Mouse (Mus musculus): ENCODE results near the gene Gca. TPM values are rescaled to one million over a fixed set of nuclear protein-coding genes. Genes with fewer than 3 reads are reported as not detected.

Gene Gca
- polyA plus RNA-seq (2015; fragmentation: Nextera tagmentation; extraction: Ambion mirVana): 18.0 and 21.1 TPM in 2 replicates

DNA sequence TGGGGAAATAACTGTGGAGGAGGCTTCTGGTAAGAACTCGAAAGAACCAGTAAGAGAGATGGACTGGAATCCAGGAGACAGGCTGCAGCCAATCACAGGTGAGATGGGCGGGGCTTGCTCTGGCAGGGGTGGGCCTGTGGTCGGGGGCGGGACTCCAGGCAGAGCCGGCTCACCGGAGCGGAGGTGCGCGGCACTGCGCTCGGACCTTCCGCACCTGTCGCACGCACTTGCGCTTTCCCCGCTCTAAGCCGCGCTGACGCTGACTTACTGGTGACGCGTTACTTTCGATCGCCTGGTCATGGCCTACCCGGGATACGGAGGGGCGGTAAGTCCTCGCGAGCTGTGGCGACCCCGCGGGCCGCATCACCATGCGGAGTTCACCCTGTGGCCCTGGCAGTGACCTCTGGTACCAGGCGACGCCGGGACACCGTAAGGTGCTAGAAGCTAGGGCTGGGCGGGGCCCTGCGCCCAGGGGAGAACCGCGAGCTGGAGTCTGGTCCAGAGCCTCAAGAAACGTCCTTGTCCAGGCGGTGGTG lies at the start of gene Gca:
TSS of gene Gca (plus strand) at position 151 of the 536 bp plus-strand sequence.
- Histone ChIP-seq H3K36me3 (ENCODE audit: control insufficient read depth, insufficient read depth) (no peaks in the 10 kb centered on the region), H3K27me3 (ENCODE audit: control insufficient read depth, insufficient read depth, low read length) (no peaks in the 10 kb centered on the region), H3K4me1 (ENCODE audit: control insufficient read depth, insufficient read depth, low read length) (peaks cover 2% of the 10 kb centered on the region; the same call in 1 of the 2 replicates), H3K9me3 (replicated peaks; ENCODE audit: control insufficient read depth, low read length) (no peaks in the 10 kb centered on the region), H3K4me2 (ENCODE audit: low read depth, low read length) (peak within 1 kb of the TSS; percentile 87), H3K9ac (ENCODE audit: low read length) (peak within 1 kb of the TSS; percentile 86), H3K27ac (ENCODE audit: low read length) (peak within 1 kb of the TSS; percentile 59), H3K4me3 (ENCODE audit: low read length) (peak within 1 kb of the TSS; percentile 87)
- 1% methylated on average over 43 of the region's 43 CpGs for WGBS
- ATAC-seq (replicated peaks; ENCODE audit: extremely low read depth, insufficient read depth, low FRiP score): peak; percentile 99

GRCm38 (mm10) chr2:62618934-62619341 lies 45.1 kb upstream of the Gca start:
- Histone ChIP-seq H3K9ac (ENCODE audit: low read length) (no peak overlapping the region), H3K27ac (ENCODE audit: low read length) (no peak overlapping the region), H3K4me2 (ENCODE audit: low read depth, low read length) (no peak overlapping the region), H3K4me3 (ENCODE audit: low read length) (no peak overlapping the region), H3K27me3 (ENCODE audit: control insufficient read depth, insufficient read depth, low read length) (no peaks in the 10 kb centered on the region), H3K4me1 (ENCODE audit: control insufficient read depth, insufficient read depth, low read length) (no peaks in the 10 kb centered on the region), H3K9me3 (replicated peaks; ENCODE audit: control insufficient read depth, low read length) (no peaks in the 10 kb centered on the region), H3K36me3 (ENCODE audit: control insufficient read depth, insufficient read depth) (no peaks in the 10 kb centered on the region)
- no peak for ATAC-seq (replicated peaks; ENCODE audit: extremely low read depth, insufficient read depth, low FRiP score)
- 42% methylated on average over 7 of the region's 7 CpGs for WGBS

DNA sequence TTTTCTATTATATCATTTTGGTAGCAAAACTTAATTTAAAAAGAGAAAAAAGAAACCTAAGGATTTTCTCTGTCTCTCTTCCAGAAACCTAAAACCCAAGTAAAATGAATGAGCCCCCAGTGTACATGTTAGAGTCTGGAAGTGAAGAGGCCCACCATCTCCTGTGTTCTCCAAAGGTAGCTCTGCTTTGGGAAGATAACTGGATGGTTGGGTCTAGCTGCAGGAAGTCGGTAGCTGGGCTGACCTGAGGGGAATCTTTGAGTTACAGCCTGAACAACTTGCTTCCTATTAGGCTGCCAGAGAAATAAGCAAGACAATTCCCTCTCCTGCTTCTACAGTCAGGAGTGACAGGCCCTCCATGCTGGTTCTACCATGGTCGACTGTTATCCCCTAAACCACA lies 44.4 kb upstream of the Gca start:
- no peak overlapping the region for H3K4me2 ChIP-seq (ENCODE audit: low read depth, low read length)
- 43% methylated on average over 2 of the region's 2 CpGs for WGBS

DNA sequence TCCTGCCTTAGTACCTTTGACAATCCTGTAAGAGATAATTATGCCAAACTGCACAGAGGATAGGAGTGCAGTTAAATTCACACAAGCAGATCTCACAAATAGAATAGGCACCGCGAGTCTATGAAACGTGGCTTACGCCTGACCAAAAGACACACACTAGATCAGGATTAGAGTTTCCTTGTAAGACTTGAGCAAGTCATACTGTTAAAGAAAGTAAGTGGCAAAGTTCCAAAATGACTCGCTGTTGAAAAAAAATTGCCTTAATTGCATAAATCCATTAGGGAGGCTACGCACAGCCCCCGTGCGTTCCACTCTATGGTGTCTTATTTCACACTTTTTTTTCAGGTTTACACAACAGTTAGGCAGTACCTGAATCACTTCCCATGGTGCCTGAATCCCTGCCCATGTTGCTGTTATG lies 41.1 kb upstream of the Gca start:
- no peak overlapping the region for H3K4me2 ChIP-seq (ENCODE audit: low read depth, low read length)
- no peak overlapping the region for H3K27ac ChIP-seq (ENCODE audit: low read length)
- H3K36me3 ChIP-seq (ENCODE audit: control insufficient read depth, insufficient read depth): no peaks in the 10 kb centered on the region
- no peak for ATAC-seq (replicated peaks; ENCODE audit: extremely low read depth, insufficient read depth, low FRiP score)
- no peaks in the 10 kb centered on the region for H3K4me1 ChIP-seq (ENCODE audit: control insufficient read depth, insufficient read depth, low read length)
- H3K4me3 ChIP-seq (ENCODE audit: low read length): no peak overlapping the region
- 65% methylated on average over 8 of the region's 8 CpGs for WGBS
- no peaks in the 10 kb centered on the region for H3K27me3 ChIP-seq (ENCODE audit: control insufficient read depth, insufficient read depth, low read length)
- H3K9ac ChIP-seq (ENCODE audit: low read length): no peak overlapping the region
- H3K9me3 ChIP-seq (replicated peaks; ENCODE audit: control insufficient read depth, low read length): no peaks in the 10 kb centered on the region

More for the DNA sequence above, 44.4 kb upstream of the Gca start:
- ATAC-seq (replicated peaks; ENCODE audit: extremely low read depth, insufficient read depth, low FRiP score): no peak
- Histone ChIP-seq H3K4me3 (ENCODE audit: low read length) (no peak overlapping the region), H3K4me1 (ENCODE audit: control insufficient read depth, insufficient read depth, low read length) (no peaks in the 10 kb centered on the region), H3K9me3 (replicated peaks; ENCODE audit: control insufficient read depth, low read length) (no peaks in the 10 kb centered on the region), H3K9ac (ENCODE audit: low read length) (no peak overlapping the region), H3K27ac (ENCODE audit: low read length) (no peak overlapping the region), H3K36me3 (ENCODE audit: control insufficient read depth, insufficient read depth) (no peaks in the 10 kb centered on the region), H3K27me3 (ENCODE audit: control insufficient read depth, insufficient read depth, low read length) (no peaks in the 10 kb centered on the region)

DNA sequence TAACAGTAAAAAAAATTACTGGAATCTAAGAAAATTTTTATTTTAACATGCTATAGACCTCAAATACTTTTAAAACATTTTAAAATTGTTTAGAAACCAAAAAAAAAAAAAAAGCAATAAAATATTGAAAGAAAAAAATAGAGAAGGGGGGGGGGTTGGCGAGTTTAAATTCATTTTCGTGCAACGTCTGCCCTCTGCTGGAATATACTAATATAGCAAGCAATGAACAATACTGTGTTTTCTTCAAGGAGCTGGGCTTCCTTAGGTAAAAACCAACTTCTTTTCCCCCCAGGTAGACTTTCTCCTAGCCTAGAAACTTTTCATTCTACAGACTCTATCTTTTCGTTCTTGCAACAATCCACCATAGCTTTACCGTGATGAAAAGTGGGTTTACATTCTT lies 36.4 kb upstream of the Gca start:
- Histone ChIP-seq H3K9me3 (replicated peaks; ENCODE audit: control insufficient read depth, low read length) (no peaks in the 10 kb centered on the region), H3K27ac (ENCODE audit: low read length) (no peak overlapping the region), H3K4me1 (ENCODE audit: control insufficient read depth, insufficient read depth, low read length) (no peaks in the 10 kb centered on the region), H3K4me3 (ENCODE audit: low read length) (no peak overlapping the region), H3K4me2 (ENCODE audit: low read depth, low read length) (no peak overlapping the region), H3K9ac (ENCODE audit: low read length) (no peak overlapping the region), H3K27me3 (ENCODE audit: control insufficient read depth, insufficient read depth, low read length) (no peaks in the 10 kb centered on the region), H3K36me3 (ENCODE audit: control insufficient read depth, insufficient read depth) (no peaks in the 10 kb centered on the region)
- WGBS: 12% methylated on average over 5 of the region's 5 CpGs
- ATAC-seq (replicated peaks; ENCODE audit: extremely low read depth, insufficient read depth, low FRiP score): no peak

GRCm38 (mm10) chr2:62628356-62628755 lies 35.7 kb upstream of the Gca start:
- WGBS: 85% methylated on average over 5 of the region's 5 CpGs
- Histone ChIP-seq H3K27me3 (ENCODE audit: control insufficient read depth, insufficient read depth, low read length) (no peaks in the 10 kb centered on the region), H3K4me3 (ENCODE audit: low read length) (no peak overlapping the region), H3K4me2 (ENCODE audit: low read depth, low read length) (no peak overlapping the region), H3K27ac (ENCODE audit: low read length) (no peak overlapping the region), H3K36me3 (ENCODE audit: control insufficient read depth, insufficient read depth) (no peaks in the 10 kb centered on the region), H3K9ac (ENCODE audit: low read length) (no peak overlapping the region), H3K4me1 (ENCODE audit: control insufficient read depth, insufficient read depth, low read length) (no peaks in the 10 kb centered on the region), H3K9me3 (replicated peaks; ENCODE audit: control insufficient read depth, low read length) (no peaks in the 10 kb centered on the region)
- no peak for ATAC-seq (replicated peaks; ENCODE audit: extremely low read depth, insufficient read depth, low FRiP score)

GRCm38 (mm10) chr2:62630446-62630845 lies 33.6 kb upstream of the Gca start:
- Histone ChIP-seq H3K36me3 (ENCODE audit: control insufficient read depth, insufficient read depth) (no peaks in the 10 kb centered on the region), H3K4me3 (ENCODE audit: low read length) (no peak overlapping the region), H3K27me3 (ENCODE audit: control insufficient read depth, insufficient read depth, low read length) (no peaks in the 10 kb centered on the region), H3K9me3 (replicated peaks; ENCODE audit: control insufficient read depth, low read length) (no peaks in the 10 kb centered on the region), H3K9ac (ENCODE audit: low read length) (no peak overlapping the region), H3K4me2 (ENCODE audit: low read depth, low read length) (no peak overlapping the region), H3K4me1 (ENCODE audit: control insufficient read depth, insufficient read depth, low read length) (no peaks in the 10 kb centered on the region), H3K27ac (ENCODE audit: low read length) (no peak overlapping the region)
- 21% methylated on average over 6 of the region's 6 CpGs for WGBS
- no peak for ATAC-seq (replicated peaks; ENCODE audit: extremely low read depth, insufficient read depth, low FRiP score)

DNA sequence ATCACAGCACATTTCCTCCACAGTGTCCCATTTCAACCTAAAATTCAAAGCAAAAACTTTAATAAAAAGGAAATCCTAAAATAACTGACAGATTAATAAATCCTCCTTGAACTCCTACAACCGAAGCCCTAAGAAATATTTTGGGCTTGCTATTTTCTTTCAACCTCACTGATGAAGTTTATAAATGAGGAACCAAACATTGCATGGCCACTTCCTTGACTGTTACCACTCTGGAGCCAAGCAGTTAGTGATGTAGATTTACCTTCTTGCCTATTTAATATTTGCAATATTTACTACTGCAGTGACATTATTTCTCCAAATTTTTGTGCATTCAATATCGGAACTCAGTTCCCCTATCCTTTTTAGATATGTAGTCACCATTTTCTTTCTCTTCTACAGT lies 24.2 kb upstream of the Gca start:
- ATAC-seq (replicated peaks; ENCODE audit: extremely low read depth, insufficient read depth, low FRiP score): no peak
- Histone ChIP-seq H3K27me3 (ENCODE audit: control insufficient read depth, insufficient read depth, low read length) (no peaks in the 10 kb centered on the region), H3K9ac (ENCODE audit: low read length) (no peak overlapping the region), H3K4me2 (ENCODE audit: low read depth, low read length) (no peak overlapping the region), H3K4me1 (ENCODE audit: control insufficient read depth, insufficient read depth, low read length) (peaks cover 2% of the 10 kb centered on the region; the same call in 1 of the 2 replicates), H3K9me3 (replicated peaks; ENCODE audit: control insufficient read depth, low read length) (no peaks in the 10 kb centered on the region), H3K36me3 (ENCODE audit: control insufficient read depth, insufficient read depth) (no peaks in the 10 kb centered on the region), H3K27ac (ENCODE audit: low read length) (no peak overlapping the region), H3K4me3 (ENCODE audit: low read length) (no peak overlapping the region)
- 82% methylated on average over 2 of the region's 2 CpGs for WGBS

GRCm38 (mm10) chr2:62643405-62644305 lies 20.4 kb upstream of the Gca start:
- H3K27me3 ChIP-seq (ENCODE audit: control insufficient read depth, insufficient read depth, low read length): no peaks in the 10 kb centered on the region
- no peak for ATAC-seq (replicated peaks; ENCODE audit: extremely low read depth, insufficient read depth, low FRiP score)
- no peak overlapping the region for H3K9ac ChIP-seq (ENCODE audit: low read length)
- H3K36me3 ChIP-seq (ENCODE audit: control insufficient read depth, insufficient read depth): no peaks in the 10 kb centered on the region
- no peak overlapping the region for H3K4me3 ChIP-seq (ENCODE audit: low read length)
- H3K4me2 ChIP-seq (ENCODE audit: low read depth, low read length): peak overlapping the region; percentile 13; the same call in 1 of the 2 replicates
- 46% methylated on average over 21 of the region's 21 CpGs for WGBS
- H3K4me1 ChIP-seq (ENCODE audit: control insufficient read depth, insufficient read depth, low read length): peaks cover 2% of the 10 kb centered on the region
- no peak overlapping the region for H3K27ac ChIP-seq (ENCODE audit: low read length)
- H3K9me3 ChIP-seq (replicated peaks; ENCODE audit: control insufficient read depth, low read length): no peaks in the 10 kb centered on the region

Data from heart, embryonic 16.5 days (tissue).